Mouse (Mus musculus) embryo, embryonic 9.5 days (tissue): Measurements from ENCODE around the gene Rilpl1.
A peak's percentile ranks its signal among the peaks of the same experiment; 100 is the strongest.

Experiments used
- DNase-seq: peaks from one replicate; pipeline ENCODE4 v3.0.0-alpha.2; 2017; ENCODE audit errors: extremely low spot score

Gene Rilpl1

DNA sequence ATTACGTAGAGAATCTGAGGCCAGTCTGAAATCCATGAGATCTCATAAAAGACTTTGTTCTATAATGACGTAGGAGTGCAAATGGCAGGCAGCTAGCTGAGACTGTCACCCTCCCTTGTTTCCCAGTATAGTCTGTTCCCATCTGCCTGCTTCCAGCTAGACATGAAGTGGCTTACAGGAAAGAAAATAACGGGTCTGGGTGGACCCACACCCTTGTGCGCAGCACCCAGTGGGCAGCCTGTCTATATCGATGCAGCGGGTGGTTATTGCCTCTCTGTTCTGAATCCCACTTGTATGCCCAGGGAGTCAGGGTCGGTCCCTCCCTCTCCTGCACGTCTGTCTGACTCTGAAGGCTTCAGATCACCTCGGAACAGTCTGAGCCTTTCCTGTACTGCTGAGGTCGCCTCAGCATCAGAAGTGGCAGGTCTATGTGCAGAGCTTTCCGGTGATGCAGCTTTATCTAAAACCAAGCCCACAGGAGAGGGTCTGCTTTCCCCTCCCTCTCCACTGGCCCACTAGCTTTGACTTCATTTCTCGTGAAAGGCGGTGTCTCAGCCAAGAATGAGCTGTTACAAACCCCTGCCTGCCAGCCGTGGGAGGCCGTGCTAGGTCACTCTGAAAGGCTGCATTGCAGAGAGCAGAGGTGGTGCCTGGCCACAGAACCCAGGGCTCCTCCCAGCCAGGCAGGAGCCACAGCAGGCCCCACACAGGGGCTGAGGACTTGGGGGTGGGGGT is 78.5 kb downstream of the Rilpl1 start:
- DNase-seq = no peak

DNA sequence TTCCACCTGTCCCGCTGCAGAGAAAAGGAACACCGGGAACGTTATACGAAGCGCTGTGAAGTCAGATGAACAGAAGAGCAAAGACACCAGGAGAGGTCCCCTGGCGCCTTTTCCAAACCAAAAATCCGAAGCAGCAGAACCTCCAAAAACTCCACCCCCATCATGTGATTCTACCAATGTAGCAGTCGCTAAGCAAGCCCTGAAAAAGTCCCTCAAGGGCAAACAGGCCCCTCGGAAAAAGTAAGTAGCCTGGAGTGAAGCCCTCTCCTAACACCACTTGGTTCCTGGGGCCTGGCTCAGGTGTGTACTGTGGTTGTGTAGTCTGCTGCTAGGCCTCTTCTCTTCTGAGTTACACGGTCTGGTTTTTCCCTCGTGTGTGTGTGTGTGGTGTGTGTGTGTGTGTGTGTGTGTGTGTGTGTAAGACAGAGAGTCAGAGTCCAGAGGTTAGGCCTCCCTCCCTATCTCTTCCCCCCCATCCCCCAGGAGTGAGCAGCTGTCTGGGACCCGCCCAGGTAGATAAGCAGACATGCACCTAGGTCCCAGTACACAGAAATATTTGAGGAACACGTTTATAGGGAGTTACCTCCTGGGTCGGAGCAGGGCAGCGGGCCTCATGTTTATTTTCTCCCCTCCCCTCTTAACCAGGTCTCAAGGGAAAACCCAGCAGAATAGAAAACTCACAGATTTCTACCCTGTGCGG is 80.4 kb downstream of the Rilpl1 start:
- no peak for DNase-seq

GRCm38 (mm10) chr5:124450051-124450450 is 81.1 kb downstream of the Rilpl1 start:
- no peak for DNase-seq

DNA sequence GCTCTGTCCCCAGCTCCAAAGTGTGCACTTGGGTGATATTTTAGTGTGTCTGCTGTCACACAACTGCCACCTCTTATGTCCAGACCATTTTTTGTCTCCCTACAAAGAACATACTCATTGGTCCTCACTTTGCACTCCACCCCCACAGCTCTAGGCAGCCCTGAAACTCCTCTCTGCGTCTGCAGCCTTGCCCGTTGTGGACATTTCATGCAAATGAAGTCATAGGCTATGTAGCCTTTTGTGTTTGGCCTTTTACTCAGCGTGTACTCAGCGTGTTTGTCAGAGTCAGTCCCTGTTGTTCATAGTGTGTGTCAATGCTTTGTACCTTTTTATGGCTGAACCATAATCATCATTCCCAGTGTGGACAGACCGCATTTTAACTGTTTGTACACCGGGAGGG is 81.7 kb downstream of the Rilpl1 start:
- DNase-seq = no peak

DNA sequence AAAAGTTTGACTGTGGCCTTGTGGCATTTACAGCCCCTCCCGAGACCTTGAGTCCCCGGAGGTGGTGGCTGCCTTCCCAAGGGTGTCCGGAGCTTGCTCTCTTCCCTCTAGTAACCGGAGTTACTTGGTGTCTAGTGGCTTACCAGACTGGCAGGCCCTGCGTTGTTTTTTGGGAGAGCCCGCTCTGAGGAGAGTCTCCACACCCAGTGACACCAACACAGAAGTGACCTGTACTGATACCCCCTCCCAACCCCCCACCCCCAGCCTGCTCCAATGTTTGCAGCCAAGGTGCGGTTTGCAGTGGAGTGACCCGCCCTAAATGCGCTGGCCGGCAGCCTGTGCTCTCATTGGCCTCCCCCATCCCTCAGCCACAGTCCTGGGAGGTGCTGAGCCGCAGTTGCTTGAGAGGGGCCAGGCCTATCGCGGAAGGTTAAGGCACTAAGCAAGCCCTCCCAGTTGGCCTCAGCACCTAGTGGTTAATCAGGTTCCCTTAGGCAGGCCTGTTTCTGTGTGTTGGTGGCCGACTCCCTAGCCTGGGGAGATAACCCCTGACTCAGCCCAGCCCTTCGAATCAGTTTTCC is 84.8 kb downstream of the Rilpl1 start:
- peak; percentile 76 for DNase-seq

DNA sequence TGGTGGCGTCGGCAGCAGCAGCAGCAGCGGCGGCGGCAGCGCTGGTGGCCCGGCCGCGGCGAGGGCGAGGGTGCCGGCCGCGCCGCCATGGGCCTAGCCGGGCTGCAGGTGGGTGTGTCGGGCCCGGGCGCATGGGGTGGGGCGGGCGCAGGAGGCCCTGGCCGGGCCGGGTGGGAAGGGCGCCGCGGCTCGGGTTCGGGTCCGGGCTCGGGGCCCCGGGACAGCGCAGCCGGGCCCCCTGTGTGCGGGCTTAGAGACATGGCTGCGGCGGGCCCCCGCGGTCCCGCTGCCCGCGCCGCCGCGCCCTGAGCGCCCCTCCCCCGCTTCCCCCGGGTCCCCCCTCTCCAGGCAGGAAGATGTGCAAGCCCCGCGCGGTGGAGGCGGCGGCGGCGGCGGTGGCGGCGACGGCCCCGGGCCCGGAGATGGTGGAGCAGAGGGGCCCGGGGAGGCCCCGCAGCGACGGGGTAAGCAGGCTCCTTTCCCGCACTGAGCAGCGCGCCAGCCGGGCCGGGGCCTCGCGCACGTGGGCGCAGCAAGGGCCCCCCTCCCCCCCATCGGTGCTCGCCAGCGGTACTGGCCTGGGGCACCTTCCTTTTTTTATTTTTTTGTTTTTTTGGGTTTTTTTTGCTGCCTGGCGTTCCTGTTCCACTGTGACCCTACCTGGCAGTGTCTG is 85.4 kb downstream of the Rilpl1 start:
- DNase-seq = peak; percentile 52

- DNase-seq = peak; percentile 73
These were observed 86.3 kb downstream of the Rilpl1 start for GRCm38 (mm10) chr5:124444661-124445561.

DNA sequence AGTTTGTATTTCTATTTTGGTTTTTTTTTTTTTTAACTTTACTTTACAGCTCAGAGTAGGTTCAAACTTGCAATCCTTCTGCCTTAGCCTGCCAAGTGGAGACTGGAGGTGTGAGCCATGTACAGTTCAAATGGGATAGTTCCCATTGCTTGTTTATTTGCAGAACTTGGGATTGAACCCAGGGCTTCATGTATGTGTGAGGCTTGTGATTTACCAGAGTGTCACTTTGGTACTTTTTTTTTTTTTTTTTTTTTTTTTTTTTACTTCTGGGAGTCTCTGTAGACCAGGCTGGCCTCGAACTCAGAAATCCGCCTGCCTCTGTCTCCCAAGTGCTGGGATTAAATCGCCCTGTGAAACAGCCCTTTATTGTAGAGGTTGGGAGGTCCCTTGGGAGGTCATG is 87.0 kb downstream of the Rilpl1 start:
- no peak for DNase-seq
